ENCODE assay signal across 18 mouse cellular contexts in genomic region chr11:66625491-66625890, GRCm38 (mm10).
DNase-seq lines count a peak whose midpoint lies in the region.
"Had no signal": no experiment of that assay in that cellular context is flagged by ENCODE, and none has a peak within 500 bp of the region (broad histone marks: within the 10 kb centered on the region; RNA-seq: fewer than 3 reads in every experiment).

No protein-coding gene starts in this region.

- peak; percentile 6 for DNase-seq in layer of hippocampus, adult 11-12 months (ENCODE audit: low spot score)
- no peak for DNase-seq in layer of hippocampus, postnatal 25 days (ENCODE audit: extremely low spot score in 1 of 2, low spot score in 1 of 2)
- peak; percentile 26 for DNase-seq in brain, adult 2 months (ENCODE audit: low read depth, low spot score)
- peak; percentile 6 for DNase-seq in brain, embryonic 18.5 days (ENCODE audit: low read depth, low spot score)
- DNase-seq in layer of hippocampus, postnatal 36 days, result peak; percentile 5 to 16
- DNase-seq in cerebellum, adult 11-12 months, result no peak
- DNase-seq in liver, result no peak
- DNase-seq: adrenal gland, postnatal 10 days; adrenal gland, postnatal 36 days; B cell, adult 2 months; cerebellum, adult 11 months; cerebellum, adult 8-10 months; cerebellum, postnatal 10 days; cerebellum, postnatal 36 days; embryo, embryonic 11 days; gastrocnemius, adult 2 months; gastrocnemius, postnatal 14 days; heart, adult 11 months had no signal

Comparison
In these comparisons a context has a peak if more than half of its experiments do, and no peak if none do; other contexts are left out.
1. DNase-seq: peak in layer of hippocampus, adult 11-12 months (single experiment), brain, adult 2 months (single experiment), brain, embryonic 18.5 days (single experiment) and layer of hippocampus, postnatal 36 days (2 of 2); none in layer of hippocampus, postnatal 25 days (0 of 2), cerebellum, adult 11-12 months (single experiment) and liver (single experiment).